Mouse (Mus musculus): ENCODE data around the gene Plvap.

Gene Plvap

GRCm38 (mm10) chr8:71488454-71488853, 23.1 kb downstream of the Plvap start:
- in situ Hi-C loops (cut with MboI; ENCODE audit: low sequenced_read_pairs), result no loop called here

DNA sequence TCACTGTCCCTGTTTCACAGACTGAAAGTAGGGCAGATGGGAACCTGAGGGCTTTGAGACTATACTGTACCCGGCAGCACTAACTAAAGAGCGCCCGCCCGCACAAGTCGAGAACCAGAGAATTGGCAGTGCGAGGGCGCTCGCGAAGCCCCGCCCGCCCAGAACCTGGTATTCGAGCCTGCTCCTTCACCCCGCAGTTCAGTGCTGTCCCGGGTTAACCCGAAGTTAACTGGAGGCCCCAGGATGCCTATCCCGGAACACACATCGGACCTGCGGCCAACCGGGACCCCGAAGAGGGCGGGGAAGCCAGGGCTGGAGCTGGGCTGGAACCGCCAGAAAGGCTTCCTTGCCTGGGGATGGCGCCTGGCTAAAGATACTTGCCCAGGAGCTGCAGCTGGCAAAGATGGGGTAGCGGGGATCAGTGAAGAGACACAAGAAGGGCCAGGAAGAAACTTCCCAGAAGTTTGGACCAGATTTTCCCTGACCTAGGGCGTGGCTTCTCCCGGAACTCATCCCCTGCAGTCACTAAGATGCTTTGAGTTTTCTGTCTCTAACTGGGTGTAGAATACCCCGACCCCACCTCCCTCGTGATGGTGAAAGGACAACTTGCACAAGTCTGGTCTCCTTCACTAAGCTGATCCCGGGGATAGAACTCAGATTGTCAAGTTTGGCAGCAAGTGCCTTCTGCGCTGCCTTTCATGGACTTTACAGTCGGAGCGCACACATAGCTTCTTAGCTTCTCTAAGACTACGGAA, 23.7 kb downstream of the Plvap start, which contains the start of gene Gtpbp3:
TSS of gene Gtpbp3 (plus strand) at position 413 of the 755 bp plus-strand sequence.
- in situ Hi-C loops (cut with MboI; ENCODE audit: low sequenced_read_pairs), result no loop called here

- in situ Hi-C loops (cut with MboI; ENCODE audit: low sequenced_read_pairs), result no loop called here
These were observed 25.4 kb downstream of the Plvap start for GRCm38 (mm10) chr8:71486136-71486529.

DNA sequence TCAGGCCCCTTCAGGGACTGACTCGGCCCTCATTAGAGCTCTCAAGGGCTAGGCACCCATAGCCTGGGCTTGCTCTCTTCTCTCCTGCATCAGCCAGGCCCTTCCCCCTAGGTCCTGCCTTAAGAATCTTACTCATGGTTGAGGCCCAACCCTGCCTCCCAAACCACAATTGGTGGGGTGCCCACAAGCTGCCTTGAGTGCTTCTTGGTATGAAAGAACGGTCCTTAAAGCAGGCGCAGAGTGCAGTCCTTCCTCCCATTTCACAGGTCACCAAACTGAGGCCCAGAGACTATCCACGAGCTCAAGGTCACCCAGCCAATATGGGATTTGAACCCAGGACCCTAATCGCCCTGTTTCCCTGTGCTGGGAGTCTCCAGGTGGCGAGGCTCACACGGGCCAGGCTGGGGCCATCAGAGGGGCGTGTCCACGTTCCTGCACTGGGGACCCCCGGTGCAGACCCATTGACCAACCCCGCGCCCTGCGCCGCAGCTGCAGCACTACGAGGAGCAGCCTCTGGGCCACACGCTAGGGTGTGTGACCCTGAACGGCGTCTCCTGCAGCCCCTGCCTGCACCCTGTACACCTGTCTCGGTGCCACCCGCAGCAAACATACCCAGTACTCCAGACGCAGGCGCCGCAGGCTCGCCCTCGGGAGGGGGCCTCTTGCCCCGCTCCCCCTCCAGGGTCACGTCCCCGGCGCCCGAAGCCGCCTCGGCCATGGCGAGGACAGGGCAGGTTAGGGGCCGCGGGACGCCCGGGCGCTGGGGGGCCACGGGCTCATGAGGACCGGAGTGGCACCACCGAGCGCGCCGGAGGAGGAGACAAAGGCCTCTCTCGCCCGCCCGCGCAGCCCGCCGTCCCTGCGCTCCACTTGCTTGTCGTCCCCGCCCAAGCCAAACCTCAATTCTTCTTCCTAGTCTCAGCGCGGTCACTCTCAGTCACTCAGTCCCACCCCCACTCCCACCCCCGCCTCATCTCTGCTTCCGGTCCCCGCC, 26.1 kb downstream of the Plvap start, which contains the start of gene Ano8:
TSS of gene Ano8 (minus strand) at position 822 of the 994 bp plus-strand sequence.
- in situ Hi-C loops (cut with MboI; ENCODE audit: low sequenced_read_pairs), result no loop called here

DNA sequence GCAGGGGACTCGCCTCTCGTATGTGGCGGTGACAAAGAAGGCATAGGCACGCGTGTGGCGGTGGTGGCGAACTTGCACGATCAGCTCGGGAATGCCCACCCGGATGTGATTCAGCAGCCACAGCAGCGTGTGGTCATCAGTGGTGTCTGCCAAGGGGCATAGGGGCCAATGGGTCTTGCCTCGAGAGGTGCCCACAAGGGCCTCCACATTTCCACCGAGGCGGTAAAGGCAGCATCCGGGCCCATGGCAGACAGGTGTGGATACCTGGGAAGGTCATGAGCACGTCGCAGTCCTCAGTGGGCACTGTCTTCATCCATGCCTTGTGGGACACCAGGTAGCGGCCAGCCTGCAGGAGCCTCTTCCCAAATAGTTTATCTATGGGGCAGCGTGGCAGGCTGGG, 26.8 kb downstream of the Plvap start:
- in situ Hi-C loops (cut with MboI; ENCODE audit: low sequenced_read_pairs), result no loop called here

- in situ Hi-C loops (cut with MboI; ENCODE audit: low sequenced_read_pairs), result no loop called here
These were observed 27.6 kb downstream of the Plvap start for GRCm38 (mm10) chr8:71483932-71484331.

DNA sequence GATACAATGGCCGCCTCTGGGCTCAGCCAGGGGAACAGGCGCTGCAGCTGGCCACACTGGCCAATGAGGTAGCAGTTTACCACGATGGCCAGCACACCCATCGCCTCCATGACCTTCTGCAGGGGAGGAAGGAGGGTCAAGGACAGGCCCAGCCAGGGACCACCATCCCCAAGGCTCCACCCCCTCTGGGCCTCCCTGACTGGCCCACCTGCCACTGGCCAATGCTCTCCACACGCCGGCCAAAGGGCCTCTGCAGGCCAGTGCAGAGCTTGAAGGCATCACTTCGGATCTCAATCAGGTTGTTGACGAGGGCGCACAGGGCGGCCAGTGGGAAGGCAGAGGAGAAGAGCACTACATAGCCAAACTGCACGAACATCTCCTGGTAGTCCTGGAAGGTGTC, 32.6 kb downstream of the Plvap start:
- in situ Hi-C loops (cut with MboI; ENCODE audit: low sequenced_read_pairs), result no loop called here

DNA sequence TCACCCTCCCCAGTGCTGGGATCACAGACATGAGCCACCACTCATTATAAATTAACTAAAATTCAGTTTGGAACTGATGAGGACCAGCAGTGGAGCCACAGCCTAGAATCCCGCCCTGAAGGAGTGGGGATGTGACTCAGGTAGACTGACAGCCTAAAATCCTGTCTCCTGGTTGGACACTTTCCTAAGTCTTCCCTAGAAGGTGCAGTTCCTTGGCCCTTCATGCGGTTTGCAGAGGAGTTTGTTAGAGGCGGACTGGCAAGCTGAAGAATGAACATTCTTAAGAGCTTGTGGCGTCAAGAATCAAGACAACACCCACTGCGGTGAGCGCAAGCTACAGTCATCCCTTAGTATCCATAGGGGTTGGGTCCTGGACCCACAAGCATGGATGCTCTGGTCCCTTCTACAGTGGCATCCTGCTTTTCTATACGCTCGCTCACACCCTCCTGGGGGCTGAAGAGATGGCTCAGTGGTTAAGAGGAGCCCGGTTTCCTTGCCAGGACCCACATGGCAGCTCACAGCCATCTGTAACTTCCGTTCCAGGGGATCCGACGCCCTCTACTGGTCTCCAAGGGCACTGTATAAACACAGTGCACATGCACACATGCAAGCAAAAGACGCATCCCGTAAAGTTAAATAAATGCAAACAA, 34.2 kb downstream of the Plvap start:
- in situ Hi-C loops (cut with MboI; ENCODE audit: low sequenced_read_pairs), result no loop called here

GRCm38 (mm10) chr8:71476099-71476940, 35.2 kb downstream of the Plvap start:
- in situ Hi-C loops (cut with MboI; ENCODE audit: low sequenced_read_pairs), result no loop called here

DNA sequence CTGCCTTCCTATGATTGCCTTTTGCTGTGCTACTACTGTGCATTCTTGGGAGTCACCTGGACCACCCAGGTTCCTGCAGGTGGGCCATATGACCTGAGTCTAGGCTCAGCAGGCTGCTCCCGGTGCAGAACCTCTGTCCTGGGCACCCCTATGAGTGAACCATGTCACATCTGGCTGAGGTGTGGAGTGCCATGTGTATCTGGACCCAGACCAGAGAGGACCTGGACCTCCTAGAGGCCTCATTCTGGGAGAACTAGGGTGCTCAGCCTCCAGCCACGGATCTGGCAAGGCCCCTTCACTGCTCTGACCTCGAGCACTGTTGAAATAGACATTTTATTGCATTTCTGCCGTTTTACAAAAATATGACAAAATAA, 35.9 kb downstream of the Plvap start:
- in situ Hi-C loops (cut with MboI; ENCODE audit: low sequenced_read_pairs), result no loop called here

GRCm38 (mm10) chr8:71474785-71475701, 36.5 kb downstream of the Plvap start:
- in situ Hi-C loops (cut with MboI; ENCODE audit: low sequenced_read_pairs), result no loop called here

DNA sequence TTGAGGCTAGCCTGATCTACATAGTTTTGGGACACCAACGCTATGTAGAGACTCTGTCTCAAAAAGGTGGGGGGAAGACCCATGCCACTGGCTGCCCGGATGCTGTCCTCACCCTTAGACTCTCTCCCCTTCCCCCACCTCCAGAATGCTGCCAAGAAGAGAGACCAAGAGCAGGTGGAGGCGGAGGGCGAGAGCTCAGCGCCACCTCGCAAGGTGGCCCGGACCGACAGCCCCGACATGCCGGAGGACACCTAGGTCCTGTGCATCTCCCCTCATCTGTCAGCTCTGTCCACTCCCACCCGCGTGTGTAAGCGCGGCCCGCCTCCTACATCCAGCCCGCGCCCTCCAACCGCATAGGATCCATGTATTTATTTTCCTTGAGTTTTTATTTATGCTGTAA, 37.2 kb downstream of the Plvap start:
- in situ Hi-C loops (cut with MboI; ENCODE audit: low sequenced_read_pairs), result no loop called here

GRCm38 (mm10) chr8:71472601-71473386, 38.8 kb downstream of the Plvap start:
- in situ Hi-C loops (cut with MboI; ENCODE audit: low sequenced_read_pairs), result no loop called here

DNA sequence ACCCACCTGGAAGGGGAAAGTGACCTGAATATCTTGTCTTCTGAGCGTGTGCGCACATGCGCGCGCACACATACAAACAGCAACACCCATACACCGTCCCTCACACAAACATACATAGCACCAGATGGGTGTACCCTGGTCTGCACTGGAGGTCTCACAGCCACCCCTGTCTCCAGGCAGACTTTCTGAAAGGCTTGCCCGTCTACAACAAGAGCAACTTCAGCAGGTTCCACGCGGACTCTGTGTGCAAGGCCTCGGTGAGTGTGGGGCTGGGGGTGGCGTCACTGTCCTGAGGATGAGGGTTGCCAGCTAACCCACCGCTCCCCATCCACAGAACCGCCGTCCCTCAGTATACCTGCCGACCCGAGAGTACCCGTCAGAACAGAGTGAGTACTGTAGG, 39.7 kb downstream of the Plvap start:
- in situ Hi-C loops (cut with MboI; ENCODE audit: low sequenced_read_pairs), result no loop called here

- in situ Hi-C loops (cut with MboI; ENCODE audit: low sequenced_read_pairs), result no loop called here
These were observed 40.7 kb downstream of the Plvap start for GRCm38 (mm10) chr8:71470913-71471255.

GRCm38 (mm10) chr8:71470146-71470912, 41.2 kb downstream of the Plvap start:
- in situ Hi-C loops (cut with MboI; ENCODE audit: low sequenced_read_pairs), result no loop called here

DNA sequence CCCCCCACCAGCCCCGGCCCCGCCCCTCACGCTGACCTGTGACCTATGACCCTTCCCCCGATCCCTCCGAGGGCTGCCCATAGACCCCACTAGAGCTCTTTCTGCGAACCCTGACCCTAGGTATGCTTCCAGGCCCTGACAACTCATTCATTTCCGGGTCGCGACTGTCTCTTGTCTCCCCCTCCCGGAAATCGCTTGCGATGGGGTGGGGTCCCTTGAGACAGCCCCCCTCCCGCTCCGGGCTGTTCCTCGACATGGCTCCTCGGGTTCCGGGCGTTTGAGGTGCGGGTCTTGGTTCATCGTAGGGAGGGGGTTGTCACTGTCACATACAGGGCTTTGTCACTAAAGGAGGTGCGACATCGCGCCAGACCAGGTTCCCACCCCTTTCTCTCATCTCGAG, 42.1 kb downstream of the Plvap start:
- in situ Hi-C loops (cut with MboI; ENCODE audit: low sequenced_read_pairs), result no loop called here

DNA sequence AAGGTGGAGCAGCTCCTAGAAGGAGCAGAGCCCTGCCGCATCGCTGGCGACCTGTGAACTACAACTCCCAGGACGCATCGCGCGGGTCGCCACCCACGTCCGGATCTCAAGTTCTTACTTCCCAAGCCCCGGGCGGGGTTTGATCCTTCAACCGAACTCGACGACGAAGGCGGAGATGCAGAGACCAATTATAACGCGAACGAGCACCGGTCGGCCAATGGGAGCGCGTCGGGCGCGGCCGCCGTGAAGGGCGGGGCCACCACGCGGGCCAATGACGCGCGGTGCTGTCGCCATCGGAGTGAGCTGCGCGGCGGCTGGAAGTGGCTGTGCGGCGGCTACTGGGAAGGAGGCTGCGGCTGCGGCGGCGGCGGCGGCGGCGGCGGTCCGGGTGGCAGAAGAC, 42.6 kb downstream of the Plvap start, which contains the start of gene Dda1:
TSS of gene Dda1 (plus strand) at position 284 of the 400 bp plus-strand sequence.
- in situ Hi-C loops (cut with MboI; ENCODE audit: low sequenced_read_pairs), result no loop called here
